Mouse (Mus musculus): ENCODE results near the gene Bend7.

DNA sequence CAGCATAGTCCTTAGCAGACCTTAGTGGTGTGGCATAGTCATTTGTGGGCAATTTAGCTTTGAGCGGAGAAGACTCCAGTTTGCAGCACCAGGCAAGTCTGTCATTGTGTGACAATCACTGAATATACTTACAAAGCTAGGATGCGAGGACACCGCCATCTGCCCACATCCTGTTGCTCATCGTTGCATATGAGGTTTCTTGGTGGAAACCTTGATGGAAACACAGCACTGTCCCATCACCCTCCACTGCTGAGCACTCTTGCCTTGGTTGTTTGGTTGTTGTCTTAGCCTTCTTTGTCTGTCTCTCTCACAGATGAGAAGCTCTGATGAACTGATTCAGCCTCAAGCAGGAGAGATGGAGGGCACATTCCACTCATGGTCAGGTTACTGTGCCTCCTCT is 12.5 kb downstream of the Bend7 start:
- no peak for TF ChIP-seq CTCF (IDR thresholded peaks at IDR 0.05; ENCODE audit: control insufficient read depth, insufficient read depth, insufficient read length)
- no peak for TF ChIP-seq MYOD1 (IDR thresholded peaks at IDR 0.05; ENCODE audit: control insufficient read depth, insufficient read length, low read depth)
- TF ChIP-seq CEBPB (IDR thresholded peaks at IDR 0.05; ENCODE audit: low read depth): no peak
- no peak for TF ChIP-seq MYOG (IDR thresholded peaks at IDR 0.05; ENCODE audit: control insufficient read depth, extremely low read depth, insufficient read length)
- no peak for TF ChIP-seq MAX (IDR thresholded peaks at IDR 0.05)
- TF ChIP-seq FOSL1 (IDR thresholded peaks at IDR 0.05; ENCODE audit: insufficient read depth, low read length, poor library complexity, severe bottlenecking): no peak
- TF ChIP-seq USF1 (IDR thresholded peaks at IDR 0.05; ENCODE audit: low read depth): no peak

Measured in C2C12 (cell line).